Mouse (Mus musculus) adrenal gland, postnatal 14 days (tissue): Measurements from ENCODE around the gene Exog. TPM values are rescaled to one million over a fixed set of nuclear protein-coding genes. Genes with fewer than 3 reads are reported as not detected.

Source experiments
- DNase-seq: peaks from one replicate; pipeline ENCODE4 v3.0.0; 2021; ENCODE audit warnings: mixed read lengths
- long read RNA-seq, 2 experiments: library from polyadenylated mRNA; stranded (forward); transcript quantifications; one replicate each; pipeline ENCODE4 v2.0.0; 2021
- total RNA-seq: library from RNA; stranded (reverse); gene quantifications from 2 replicates; pipeline ENCODE4 v1.2.3, GENCODE M21; 2021

The Exog gene
- 4.2 and 4.5 TPM in 2 replicates for total RNA-seq
- long read RNA-seq, experiment 1, partial matches to known transcripts: 0 of 11 reads
- long read RNA-seq, experiment 1, other reads (novel, unspliced or antisense): 3 of 11 reads
- long read RNA-seq, experiment 2, transcript Exog-201 (6 exons, 3,832 nt): major isoform, 9 of 14 reads
- long read RNA-seq, experiment 2, partial matches to known transcripts: 0 of 14 reads
- long read RNA-seq, experiment 2, other reads (novel, unspliced or antisense): 2 of 14 reads

DNA sequence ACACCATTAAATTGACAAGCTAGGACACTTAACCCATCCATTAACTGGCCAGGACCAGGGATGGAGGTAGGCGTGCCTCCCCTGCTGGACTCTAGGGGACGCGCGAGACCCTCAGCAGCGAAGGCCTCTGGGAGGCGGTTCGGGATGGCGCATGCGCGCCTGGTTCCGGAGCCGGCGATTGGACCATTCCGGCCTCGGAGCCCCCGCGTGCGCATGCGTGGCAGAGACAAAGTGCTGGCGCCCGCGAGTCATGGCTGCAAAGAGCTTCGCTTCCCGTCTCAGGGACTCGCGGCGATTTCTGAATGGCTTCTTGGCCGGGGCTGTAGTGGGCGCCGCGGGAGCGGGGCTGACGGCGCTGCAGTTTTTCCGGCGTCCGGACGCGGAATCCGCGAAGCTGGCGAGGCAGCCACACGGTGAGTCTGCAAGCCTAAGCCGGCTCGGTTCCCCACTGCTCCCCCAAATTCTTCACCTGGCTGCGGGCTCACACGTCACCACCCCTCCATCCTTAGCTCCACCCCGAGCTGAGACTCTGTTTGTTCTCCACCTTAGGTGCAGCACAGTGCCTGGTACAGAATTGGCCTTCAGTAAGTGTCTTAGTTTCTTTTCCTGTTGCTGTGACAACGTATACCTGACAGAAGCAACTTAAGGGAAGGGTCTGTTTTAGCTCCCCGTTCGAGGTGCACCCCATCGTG is at the start of gene Exog:
Exog (plus strand) TSS at position 206 of the 692 bp plus-strand sequence.
- DNase-seq: peak; percentile 99

DNA sequence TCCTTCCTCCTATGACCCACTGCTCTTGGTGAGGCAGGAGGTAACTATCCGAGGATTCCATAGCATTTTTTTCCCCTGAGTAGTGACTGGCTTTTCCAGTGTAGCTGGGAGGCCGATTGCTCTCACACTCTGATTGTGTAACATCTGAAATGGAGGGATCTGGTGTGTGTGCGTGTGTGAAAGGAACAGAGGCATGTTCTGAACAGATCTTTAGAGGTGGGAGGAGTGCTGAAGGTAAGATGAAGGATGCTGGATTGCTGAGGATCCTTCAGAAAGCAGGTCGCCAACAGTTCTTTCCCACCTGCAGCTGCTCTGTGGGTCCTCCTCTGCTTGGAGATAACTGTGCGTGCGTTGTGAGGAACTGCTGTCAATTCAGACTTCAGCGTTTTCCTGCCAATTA is 43.4 kb upstream of the Exog start:
- DNase-seq: peak; percentile 25

DNA sequence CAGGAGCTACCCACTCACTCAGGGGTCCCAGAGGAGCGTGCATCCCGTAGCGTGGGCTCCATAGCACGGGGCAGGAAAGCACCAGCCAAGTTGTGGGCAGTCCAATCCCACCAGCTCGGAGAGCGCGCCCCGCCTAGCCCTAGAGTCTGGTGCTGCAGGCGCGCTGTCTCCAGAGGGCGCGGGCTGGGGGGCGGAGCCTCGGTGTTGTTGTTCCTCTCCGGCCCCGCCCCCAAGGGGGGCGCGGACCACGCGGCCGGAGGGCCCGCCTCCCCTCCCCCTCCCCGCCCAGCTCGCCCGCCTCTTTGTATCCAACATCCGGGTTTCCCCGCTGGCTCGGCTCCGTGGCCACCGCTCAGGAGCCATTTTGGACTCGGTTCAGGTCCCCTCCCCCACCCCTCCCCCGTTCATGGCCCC is 42.9 kb upstream of the Exog start, which contains the start of gene Acvr2b:
Acvr2b (plus strand) TSS at position 318 of the 414 bp plus-strand sequence.
- peak; percentile 98 for DNase-seq

GRCm38 (mm10) chr9:119402253-119403235 is 42.2 kb upstream of the Exog start:
- DNase-seq: peak; percentile 63

- DNase-seq: peak; percentile 70
Observed at GRCm38 (mm10) chr9:119403236-119403641, 41.5 kb upstream of the Exog start.

- no peak for DNase-seq
Observed at GRCm38 (mm10) chr9:119404090-119404489, 40.7 kb upstream of the Exog start.

DNA sequence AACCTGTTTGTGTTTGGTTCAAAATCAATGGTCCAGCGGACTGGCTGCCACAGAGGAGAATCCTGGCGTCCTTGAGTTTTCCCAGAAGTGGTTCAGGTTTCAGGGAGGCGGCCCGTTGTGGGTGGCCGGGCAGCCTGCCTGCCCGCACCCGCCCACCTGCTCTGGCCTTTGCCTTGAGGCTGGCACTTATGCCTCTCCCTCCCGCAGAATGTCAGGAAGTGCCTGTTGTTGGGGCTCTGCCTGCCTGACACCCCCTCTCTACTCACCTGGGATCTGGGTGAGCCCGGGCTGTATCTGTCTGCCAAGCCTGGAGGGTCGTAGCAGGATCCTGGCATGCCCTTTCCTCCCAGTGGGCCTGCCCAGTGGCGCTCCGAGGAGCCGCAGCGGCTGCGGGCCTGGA is 36.9 kb upstream of the Exog start:
- peak; percentile 46 for DNase-seq

DNA sequence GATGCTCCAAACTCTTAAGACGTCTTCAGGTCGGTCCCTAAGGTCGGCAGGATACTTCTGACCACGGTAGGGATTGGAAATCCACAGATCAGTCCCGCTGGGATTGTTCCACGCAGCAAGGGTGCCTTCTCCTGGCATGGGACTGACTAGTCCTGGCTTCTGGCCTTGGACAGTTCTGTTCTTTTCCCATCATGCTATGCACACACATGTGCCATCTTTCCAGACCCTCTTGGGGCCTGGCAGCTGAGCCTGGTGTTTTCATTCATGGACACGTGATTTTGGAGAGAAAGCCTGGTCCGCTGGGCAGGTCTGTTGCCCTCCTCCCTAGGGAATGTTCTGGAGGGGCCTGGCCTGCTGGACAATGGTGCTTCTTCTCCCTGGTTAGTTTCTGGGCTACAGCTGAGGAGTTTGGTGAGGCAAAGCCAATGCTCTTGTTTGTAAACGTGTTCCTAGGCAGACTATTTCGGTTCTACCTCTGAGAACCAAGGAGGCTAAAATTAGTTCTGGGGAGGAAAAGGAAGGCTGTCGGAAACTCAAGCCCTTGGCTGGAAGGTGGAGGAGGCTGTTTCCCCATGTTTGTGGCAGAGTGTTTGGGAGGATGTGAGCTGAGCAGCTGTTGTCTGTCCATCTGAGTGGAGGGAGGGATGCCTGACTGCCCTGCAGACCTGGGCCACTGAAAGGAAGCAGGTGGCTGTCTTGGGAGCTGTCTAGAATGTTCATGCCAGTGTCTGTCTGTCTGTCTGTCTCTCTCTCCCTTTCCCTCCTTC is 35.7 kb upstream of the Exog start:
- DNase-seq: no peak

DNA sequence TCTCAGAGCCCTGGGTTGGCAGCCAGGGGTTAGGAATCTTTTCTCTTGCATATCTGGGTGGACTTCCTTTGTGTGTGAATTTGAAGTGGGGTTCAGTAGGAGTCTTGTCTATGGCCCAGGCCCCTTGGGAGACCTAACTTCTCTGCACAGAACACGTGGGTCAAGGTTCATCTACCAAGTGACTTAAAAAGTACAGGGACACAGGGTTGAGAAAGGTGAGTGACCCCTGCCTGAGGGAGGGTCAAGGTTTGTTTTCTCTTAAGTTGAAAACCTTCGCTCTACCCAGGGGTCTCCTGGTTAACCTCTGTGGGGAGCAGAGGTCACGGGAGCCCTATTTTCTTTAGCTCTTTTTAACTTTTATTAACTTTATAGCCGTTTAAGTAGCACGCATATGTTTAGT is 34.9 kb upstream of the Exog start:
- DNase-seq: no peak

DNA sequence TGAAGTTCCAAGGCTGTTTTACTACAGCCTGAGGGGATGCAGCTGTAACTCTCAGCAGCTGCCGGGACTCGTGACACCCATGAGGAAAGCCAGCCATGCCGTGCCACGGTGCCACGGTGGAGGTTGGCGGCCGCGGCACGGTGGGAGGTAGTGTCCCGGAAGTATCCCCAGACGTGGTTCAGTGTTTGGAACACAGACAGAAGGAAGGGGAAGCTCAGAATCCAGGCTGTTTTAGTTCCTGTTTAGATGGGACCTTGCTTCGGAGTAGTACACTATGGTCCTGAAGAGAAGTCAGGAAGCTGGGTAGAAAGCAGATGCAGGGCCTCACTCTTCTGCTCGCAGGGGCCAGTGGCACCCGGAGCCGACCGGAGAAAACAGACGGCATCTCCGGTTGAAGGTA is 26.7 kb upstream of the Exog start:
- no peak for DNase-seq

- DNase-seq: no peak
Observed at GRCm38 (mm10) chr9:119419852-119420438, 24.8 kb upstream of the Exog start.

- peak; percentile 73 for DNase-seq
Observed at GRCm38 (mm10) chr9:119425217-119425975, 19.3 kb upstream of the Exog start.

DNA sequence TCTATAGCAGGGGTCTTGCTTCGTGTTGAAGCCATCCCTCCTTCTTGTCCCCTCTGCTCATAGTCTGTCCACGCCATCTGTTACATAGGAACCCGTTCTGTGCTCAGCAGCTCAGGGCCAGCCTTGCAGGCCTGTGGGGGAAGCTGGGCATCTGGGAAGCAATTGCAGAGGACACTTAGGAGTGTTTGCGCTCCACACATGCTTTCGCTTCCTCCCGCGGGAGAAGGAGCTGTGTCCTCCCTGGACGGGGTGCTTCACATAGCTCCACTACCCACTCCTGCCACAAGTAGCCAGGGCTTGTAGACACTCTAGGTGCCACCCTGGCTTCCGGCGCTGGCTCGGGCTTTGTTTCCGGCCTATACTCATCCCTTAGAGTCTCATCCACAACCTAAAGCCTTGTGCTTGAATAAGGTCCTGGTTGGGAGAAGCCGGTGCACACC is 18.7 kb upstream of the Exog start:
- DNase-seq: no peak

- no peak for DNase-seq
Observed at GRCm38 (mm10) chr9:119426483-119426882, 18.3 kb upstream of the Exog start.

GRCm38 (mm10) chr9:119430311-119430710 is 14.4 kb upstream of the Exog start:
- peak; percentile 89 for DNase-seq

DNA sequence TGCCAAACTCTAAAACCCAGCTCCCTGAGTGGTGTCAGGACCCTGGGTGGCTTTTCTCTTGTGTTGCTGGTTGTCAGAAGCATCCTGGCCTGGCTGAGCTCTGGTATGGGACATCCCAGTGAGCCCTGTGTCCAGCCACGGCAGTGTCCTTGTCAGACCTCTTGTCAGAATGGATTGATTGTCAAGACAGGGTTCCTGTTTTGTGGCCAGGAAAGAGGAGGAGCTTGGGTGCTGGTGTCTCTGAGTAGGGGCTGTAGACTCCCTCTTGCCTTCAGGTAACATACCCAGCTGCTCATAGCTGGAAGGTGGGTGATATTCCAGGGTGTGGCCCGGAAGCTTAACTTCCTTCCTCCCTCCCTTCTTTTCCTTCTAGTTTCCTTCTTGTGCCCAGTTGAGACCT is 8.9 kb upstream of the Exog start:
- no peak for DNase-seq

GRCm38 (mm10) chr9:119438065-119438464 is 6.7 kb upstream of the Exog start:
- DNase-seq: no peak

DNA sequence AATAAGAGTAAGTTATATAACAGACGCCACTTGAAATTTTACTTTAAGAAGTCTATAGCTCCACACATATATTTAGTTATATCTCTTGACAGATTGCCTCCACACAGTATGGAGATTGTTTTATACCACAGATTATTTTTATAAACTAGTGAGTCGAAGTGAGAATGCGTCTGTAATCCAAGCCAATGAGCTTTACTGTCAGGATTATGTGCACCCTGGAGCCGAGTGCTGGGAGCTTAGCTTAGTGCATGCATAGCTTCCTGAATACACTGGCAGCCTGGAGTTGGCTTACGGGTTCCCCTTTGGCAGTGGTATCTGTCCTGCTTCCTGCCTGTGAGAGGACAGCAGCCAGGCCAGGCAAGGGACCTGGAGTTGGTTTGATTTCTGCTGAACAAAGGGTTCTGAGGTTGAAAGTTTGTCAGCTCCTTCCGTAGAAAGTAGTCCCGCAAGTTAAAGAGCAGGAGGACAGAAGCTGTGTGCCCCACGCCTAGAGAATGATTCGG is 6.2 kb upstream of the Exog start:
- DNase-seq: no peak

DNA sequence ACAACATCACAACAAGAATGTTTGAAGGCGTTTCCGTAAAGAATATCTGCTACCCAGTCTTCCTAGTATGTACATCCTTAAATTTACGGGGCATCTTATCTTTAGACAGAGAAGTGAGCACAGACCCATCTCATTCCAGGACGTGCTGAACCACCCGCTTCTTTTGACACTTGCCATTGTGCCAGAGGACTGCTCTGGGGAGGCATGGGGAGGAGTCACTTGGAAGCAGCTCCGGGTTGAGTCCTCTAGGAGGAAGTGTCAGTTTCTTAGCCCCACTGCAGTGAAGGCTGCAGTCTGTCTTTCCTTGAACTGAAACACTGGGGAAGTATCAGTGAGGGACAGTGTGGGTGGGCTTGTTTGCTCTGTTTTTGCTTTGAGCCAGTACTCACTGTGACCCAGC is 994 bp downstream of the Exog start:
- no peak for DNase-seq

DNA sequence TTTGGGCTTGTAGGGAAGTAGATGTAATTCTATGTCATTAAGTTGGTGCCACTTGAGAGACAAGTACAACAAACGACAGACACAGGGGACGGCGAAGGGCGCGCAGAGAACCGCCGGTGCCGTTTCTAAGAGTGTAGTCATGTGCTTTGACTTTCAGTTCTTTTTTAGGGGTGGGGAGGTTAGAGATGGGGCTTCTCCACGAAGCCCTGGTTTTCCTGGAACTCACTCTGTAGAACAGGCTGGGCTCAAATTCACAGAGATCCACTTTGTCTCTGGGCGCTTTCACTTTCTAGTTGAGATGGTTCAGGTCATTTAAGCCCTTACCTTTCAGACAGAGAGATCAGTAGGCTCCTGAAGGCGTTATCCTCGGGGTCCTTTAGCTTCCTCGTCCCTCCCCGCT is 11.2 kb downstream of the Exog start:
- no peak for DNase-seq
